Mouse (Mus musculus): Measurements from ENCODE around the gene Alox5.

Alox5 gene

DNA sequence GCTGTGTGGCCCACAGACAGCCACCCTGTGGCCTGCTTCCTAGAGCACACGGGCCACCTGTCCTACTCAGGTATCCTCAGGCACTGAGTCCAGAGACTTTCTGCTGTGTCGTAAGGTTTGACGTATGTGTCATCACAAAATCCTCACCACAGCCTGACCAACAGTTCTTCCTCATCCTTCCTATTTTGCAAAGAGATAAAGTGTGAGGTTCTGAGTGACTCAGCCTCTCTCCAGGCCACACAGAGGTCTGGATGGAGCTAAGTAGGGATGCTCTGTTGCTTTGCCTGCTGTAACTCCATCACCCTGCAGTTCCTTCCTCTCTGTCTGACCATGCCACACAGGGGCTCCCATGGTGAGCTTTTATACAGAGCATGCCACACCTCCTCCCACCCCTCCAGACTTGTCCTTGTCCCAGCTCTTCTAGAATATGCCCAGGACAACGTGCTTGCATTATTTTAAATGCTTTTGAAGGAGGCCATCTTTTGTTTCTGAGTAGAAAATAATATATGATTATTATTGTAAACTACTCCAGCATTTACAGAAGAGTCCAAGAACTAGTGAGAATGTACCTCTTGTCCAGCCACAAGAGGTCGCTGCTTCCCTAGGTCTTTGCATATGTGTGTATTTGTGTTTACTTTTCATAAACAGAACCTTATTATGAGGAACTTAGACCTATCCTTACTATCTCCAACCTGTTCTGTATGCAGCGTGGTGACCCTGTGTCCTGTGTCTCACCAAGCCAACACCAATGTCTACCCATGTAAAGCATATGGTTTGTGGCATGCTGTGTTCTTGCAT lies 43.3 kb downstream of the Alox5 start:
- DNase-seq (ENCODE audit: low spot score), result no peak

DNA sequence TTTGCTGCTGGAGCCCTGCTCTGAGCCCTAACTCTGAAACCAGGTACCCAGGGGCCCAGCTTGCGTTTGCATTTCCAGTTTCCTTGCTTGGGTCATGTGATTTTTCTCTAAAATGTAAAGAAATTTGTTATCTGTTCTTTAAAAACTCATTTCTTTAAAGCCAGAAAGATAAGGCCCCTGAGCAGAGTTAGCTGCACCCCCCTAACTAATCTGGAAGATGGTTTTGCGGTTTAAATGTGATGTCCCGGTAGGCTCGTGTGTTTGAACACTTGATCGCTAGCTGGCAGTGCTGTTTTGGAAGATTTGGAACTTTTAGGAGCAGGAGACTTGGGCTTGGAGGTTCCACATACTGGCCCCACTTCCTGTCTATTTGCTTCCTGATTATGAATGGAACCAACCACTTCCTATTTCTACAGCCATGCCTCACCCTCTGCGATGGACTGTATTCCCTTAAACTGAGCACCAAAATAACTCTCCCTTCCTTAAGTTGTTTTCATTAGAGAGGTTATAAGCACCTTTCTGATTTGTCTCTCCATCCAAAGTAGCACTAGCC lies 44.9 kb downstream of the Alox5 start:
- no peak for DNase-seq (ENCODE audit: low spot score)

DNA sequence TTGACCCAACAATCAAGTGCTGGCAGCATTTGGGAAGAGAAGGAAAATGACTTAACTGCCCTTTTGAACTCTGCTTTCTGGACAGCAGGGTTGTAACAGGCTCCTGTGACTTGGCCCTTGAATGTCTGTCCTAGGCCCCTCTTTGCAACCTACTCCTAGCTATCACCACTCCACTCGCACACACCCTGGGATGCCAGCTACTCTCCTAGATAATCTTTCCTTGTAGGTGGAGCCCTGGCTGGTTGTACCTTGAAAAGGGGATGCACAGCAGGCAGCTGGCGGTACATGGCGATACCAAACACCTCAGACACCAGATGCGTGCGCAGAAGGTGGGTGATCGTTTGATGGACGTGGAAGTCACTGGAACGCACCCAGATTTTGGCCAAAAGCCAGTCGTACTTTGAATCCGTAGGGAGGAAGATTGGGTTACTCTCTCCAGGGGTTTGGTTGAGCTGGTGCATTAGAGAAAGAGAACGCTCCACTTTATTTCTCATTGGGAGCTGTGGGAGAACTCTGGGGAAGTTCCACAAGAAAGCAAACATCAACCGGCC lies 45.8 kb downstream of the Alox5 start:
- no peak for DNase-seq (ENCODE audit: low spot score)

DNA sequence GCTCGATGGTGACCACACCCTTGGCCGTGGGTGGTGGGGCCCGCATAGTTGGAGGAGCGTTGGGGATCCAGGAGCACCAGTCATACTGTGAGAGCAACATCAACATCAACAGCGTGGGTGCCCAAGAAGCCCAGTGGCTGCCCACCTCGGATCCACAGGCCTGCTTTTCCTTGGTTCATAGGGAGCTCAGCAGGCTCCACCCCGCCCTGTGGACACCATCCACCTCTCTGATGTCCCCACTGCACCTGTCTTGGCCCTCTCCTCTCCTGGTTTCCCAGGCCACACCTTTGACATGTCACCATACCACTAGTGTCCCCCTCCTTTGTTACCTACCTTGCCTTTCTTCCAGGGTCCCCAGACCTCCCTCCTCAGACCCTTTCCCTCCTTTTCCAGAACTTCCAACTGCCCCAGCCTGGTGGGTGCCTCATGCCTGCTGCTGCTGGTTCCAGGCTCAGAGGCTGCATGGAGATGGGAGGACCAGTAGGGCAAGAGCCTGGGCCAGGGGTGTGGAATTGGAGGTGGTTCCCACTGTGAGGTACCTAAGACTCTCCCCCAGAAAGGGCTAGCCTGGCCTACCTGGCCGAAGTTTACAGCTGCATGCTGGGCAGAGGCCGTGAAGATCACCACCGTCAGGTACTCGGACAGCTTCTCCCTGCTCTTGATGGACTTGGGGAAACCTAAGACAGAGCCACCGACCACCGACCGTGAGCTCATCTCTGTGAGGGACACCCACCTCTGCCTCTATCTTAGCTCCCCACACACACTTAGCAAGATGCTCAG lies 48.2 kb downstream of the Alox5 start:
- no peak for DNase-seq (ENCODE audit: low spot score)

DNA sequence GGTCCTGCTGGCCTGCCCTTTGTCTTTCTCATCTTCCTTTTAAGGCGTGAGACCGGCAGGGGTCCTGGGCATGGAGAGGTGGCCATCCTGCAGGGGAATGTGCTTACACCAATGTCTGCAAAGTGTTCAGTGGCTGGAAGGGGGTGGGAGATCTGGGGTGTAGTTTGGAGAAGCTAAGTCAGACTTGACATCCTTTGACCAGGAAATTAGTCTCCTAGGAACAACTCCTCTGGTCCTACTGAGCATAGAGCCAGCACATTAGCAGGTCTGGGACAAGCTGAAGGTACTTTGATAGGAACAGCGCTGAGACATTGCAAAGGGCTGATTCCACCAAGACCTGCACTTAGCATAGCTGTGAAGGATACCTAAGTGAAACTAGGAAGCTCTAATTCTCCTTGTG lies 49.3 kb downstream of the Alox5 start:
- no peak for DNase-seq (ENCODE audit: low spot score)

DNA sequence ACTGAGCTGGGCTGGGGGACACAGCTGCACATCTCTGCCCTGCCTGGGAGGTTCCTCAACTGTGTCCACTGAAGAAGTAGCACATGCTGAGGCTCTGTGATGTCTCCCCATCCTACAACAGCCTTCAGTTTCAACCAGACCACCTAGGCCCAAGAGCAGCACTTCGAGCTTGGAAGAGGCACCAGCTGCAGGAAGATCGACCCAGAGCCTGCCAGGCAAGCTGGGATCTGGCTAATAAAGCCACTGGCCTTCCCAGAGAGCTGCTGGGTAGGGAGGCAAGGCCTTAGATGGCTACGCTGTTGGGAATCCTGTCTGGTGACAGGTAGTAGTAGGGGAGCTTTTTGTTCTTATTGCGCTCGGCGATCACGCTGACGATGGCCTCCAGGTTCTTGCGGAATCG lies 50.5 kb downstream of the Alox5 start:
- no peak for DNase-seq (ENCODE audit: low spot score)

DNA sequence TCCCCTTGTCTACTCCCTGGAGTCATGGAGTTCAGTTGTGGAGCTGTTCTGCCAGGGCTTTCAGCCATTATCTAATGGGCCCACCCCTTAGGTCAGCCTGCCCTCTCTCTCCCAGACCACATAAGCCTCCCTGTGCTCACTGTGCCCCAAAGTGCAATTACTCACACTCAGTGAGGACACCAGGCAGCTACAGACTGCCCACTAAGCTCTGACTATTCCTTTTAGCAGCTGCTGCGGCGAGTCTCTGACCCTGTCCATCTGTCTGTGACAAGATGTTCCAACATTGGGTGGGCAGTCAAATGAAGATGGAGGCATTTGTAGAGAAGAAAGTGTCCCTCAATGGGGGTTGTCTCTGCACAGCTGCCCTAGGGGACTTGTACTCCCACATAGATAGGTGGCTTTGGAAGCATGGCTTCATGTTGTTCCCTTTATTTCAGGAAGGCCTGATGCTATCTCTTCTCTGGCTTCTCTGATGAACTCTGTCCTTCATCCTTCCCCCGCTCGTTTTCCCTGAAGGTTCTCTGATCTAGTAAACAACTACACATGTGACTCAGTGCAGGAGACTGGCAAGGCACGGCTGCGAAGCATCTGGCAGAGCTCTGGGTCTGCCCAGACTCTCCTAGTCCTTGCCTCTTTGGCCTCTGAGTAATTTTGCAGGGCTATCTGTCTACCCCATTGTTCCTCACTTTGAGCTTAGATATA lies 52.9 kb downstream of the Alox5 start:
- DNase-seq (ENCODE audit: low spot score), result no peak

DNA sequence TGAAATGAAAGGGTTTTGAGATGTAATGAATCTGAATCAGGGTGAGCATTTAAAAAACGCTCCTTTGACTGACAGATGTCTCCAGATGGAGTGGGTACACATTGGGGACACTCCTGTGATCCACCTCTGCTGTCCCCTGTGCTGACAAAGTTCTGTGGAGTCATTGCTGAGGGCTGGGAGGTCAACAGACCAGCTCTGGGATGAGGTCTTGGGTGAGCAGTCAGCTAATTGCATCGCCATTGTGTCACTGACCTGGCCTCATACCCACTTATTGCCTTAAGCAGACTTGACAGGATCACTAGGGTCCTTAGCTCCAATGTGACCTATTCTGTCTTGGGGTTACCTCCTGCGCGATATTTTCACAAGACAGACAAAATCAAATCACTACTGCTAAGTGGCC lies 53.8 kb downstream of the Alox5 start:
- no peak for DNase-seq (ENCODE audit: low spot score)

DNA sequence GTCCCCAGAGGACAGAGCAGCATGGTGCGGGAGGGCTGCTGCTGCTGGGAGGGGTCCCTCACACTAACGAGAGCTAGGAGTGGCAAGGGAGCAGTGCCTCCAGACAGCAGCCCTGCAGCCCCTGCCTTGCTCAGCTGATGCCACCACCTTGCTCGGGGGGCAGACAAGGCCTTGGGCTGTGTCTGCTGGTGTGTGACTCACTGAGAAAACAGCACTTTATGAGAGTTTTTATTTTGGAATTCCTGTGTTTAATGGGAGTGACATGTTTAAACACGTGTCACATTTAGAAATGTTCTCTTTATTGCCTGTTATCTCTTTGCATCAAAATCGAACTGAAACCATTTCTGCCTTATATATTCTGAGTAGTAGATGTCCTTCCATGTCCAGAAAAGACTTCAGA lies 54.3 kb downstream of the Alox5 start:
- DNase-seq (ENCODE audit: low spot score), result no peak

DNA sequence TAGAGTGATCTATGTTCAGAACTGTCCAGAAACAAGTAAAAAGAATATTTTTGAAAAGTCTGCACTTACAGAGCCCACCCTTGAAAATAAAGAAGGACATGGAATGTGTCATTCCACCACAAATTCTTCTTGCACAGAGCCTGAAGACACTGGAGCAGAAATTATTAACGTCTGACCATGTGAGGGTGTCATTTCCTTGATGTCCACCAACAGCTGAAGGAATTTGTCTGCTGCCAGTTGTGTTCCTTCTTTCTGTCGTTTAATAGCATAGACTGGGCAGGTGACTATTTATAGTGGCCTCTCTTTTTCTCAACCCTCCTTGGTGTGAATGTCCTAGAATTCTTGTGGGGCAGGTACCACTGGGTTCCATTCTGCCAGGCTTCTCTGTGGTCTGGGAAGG lies 54.8 kb downstream of the Alox5 start:
- DNase-seq (ENCODE audit: low spot score), result no peak

DNA sequence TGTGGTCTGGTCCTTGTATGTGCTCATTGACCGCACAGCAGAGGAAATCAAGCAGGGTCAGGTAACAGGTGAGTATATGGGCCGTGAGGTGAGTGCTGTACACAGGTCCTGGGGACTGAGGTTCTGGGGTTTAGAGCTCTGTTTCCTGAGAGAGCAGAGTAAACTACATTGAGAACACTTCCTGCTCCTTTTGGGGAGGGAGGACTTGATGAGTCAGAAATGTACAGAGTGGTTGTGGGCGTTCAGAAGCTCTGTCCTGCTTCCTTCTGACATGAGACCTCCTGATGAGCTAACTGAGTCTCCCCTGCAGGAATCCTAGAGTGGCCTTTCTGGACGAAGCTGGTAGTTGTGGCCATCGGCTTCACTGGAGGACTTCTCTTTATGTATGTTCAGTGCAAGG lies 55.3 kb downstream of the Alox5 start:
- DNase-seq (ENCODE audit: low spot score), result no peak

DNA sequence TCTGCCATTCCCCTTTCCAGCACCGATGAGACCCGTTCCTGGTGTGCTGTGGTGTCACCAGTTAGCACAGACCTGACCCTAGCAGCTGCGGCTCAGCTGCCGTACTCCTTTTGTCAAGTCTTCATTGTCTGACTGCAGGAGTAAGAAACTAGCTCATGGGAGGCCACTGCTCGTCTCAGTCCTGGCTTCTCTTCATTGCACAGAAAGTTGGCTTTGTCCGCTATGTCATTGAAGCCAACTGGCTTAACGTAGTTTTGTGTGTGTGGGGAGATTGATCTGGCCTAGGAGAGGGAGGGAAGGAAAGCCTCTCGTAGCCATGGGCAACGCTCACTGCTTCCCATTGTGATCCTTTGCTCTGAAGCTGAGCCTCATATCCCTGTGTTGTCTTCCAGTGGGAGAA lies 55.7 kb downstream of the Alox5 start:
- DNase-seq (ENCODE audit: low spot score), result no peak

DNA sequence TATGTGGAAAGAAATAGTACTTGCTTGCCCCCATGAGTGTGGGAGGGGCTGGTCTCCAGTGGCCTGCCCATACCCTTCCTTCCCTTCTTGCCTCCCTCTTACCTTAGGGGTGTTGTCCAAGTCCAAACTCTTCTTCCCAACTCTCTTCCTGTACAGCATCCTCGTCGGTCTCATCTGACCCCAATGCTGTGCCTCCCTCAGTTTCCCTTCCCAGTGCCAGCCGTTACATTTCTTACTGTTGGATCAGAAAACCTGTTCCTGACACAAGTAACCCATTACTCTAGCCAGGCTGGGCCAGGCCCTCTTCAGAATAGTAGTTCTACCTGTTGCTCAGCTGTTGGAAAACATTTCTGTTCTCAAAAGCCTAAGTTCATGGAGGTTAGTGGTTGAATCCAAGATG lies 58.6 kb downstream of the Alox5 start:
- DNase-seq (ENCODE audit: low spot score), result no peak

DNA sequence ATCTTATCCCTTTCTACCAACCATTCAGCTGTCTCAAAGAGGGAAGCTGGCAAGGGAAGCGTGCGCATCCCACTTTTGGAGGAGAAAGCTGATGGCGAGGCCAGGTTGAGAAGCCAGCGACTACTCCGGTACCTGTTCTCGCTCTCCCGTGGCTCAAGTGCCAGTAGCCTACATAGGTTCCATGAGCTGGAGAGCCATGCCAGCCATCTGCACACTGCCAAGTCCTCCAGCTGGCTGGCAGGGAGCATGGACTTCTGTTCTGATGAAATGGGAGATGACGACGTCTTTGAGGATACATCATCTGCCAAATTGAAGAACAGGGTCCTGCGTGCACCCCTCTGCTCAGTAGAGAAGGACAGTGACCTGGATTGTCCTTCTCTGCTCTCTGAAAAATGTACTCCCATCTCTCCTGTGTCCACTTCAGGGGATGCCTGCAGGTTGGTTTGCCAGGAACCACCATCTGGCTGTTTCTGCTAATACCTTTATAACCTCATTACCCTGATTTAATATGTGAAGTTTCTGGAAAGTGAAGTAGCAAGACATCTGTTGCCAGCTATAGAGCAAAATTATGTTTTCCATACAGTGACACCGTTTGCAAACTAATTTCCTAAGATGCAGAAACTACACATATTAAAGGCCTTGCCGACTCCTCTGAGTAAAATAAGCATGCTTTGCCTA lies 59.1 kb downstream of the Alox5 start:
- DNase-seq (ENCODE audit: low spot score), result no peak

DNA sequence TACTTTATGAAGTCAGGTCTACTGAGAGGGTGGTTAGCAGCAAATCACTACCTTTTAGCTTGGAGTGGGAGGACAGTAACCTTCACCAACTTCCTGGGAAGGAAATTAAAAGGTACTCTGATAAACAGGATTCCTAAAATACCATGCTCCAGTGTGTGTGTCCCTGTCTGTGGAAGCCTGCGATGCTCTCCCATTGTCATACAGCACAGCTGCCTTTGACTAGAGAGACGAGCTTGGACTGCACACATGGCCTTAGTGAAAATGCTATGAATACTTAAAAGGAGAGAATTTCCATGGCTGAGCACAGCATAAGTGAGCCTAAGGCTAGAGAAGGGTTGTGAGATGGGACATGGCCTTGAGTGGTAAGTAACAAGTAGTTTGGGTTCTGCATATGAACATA lies 62.8 kb downstream of the Alox5 start:
- DNase-seq (ENCODE audit: low spot score), result no peak

DNA sequence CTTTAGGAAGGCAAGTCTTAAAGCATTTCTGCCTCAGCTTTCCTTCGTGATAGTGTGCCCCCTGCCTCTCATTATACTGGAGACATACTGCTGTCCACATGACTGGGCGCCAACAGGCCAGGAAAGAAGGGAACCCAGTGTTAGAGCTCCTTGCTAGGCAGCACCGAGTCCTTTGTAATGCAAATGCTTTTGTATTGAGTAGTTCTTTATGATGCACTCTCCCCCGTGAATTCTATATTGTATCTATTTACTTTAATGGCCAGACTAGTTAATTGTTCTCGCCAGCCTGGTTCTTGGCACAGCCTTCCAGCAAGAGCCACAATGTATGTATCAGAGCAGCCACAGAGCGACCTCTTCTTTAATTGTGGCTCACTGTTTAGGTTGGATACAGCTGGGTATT lies 63.4 kb downstream of the Alox5 start:
- DNase-seq (ENCODE audit: low spot score), result no peak

DNA sequence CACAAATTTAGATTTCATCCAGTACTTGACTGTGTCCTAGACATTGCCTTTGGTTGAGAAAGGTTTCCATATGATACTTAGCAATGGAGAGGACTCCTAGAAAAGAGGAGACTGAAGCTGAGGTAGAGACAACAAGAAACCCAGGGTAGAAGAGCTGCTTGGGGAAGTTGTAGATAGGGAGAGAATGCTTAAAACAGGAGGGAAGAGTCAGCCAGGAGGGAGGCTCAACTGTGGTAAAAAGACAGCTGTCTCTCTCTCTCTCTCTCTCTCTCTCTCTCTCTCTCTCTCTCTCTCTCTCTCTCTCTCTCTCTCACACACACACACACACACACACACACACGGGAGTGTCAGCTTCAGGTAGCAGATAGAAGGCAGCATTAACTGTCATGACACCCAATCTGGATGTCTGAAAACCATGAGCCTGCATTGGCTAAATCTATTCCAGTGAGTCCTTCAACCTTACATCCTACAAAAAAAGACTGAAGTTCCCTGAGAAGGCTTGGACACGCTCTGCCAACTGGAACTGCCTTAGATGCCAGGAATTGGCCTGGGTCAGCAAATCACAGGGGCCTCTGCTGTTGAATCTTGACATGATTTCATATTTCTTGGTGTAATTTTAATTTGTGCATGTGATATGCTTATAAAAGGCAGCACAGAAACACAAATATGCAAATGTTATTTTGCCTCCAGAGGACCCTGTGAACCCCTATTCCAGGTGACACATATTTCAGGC lies 65.9 kb downstream of the Alox5 start:
- no peak for DNase-seq (ENCODE audit: low spot score)

DNA sequence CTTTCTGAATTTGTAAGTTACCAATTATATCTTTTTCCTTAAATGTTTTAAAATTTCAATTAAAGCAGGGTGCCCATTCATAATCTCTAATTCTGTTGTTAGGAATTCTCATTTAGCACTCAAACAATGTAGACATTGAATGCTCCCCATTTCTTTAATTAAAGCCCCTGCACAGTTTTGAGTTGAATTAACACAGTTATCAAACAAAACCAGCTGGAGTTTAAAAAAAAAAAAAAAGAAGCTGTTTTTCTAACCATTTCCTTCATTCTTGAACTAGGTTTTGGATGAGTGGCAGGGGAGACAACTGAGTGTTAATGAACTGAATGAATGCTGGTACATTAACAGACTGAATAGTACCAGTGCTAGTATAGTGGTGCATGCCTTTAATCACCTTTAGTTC lies 71.5 kb downstream of the Alox5 start:
- no peak for DNase-seq (ENCODE audit: low spot score)

DNA sequence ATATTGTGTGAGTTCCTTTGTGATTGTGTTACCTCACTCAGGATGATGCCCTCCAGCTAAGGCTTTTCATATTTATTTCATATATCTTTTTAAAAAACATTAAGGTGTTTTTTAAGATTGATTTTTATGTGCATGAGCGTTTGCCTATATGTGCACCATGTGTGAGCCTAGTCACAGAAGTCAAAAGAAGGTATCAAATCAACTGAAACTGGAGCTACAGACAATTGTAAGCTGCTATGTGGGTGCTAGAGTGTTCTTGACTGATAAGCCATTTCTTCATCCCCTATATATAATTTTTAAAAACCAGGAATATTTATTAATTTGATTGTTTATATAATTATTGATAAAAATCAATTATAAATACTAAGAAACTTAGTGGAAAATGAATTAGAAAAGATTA lies 72.9 kb downstream of the Alox5 start:
- DNase-seq (ENCODE audit: low spot score), result no peak

DNA sequence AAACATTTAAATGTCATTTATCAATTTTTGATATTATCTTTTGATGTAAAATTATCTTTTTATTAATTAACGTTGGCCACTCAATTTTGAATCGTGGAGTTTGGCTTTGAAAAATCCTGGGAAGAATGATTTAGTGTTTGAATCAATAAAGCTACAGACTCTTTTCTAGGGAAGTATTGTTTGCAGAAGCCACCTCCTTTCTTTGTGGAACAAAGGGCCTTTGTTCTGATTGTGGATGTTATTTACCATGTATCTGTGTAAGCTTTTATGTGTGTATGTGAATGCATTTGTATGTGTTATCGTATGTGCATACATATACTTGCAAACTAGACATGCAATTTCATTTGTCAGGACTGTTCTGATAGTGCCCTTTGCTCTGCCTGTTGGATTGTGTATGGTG lies 74.5 kb downstream of the Alox5 start:
- DNase-seq (ENCODE audit: low spot score), result no peak

DNA sequence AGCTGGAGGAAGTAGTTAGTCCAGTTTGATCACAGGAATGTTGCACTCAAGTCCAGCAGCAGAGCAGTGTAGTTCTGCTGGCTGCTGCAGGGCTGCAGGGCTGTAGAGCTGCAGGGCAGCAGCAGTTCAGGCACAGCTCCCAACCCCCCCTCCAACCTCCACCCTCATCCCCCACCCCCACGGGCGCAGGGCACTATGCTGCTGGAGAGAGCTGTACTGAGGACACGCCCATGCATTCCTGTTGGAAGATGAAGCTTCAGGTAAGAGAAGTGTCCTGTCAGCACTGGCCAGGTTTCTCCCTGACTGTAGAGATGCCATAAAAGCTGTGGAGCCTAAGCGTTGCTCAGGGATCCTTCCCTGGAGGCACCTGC lies 74.9 kb downstream of the Alox5 start:
- DNase-seq (ENCODE audit: low spot score), result no peak
